Mouse (Mus musculus): ENCODE measurements around the gene Med12l. TPM values are rescaled to one million over a fixed set of nuclear protein-coding genes. Genes with fewer than 3 reads are reported as not detected.

Gene Med12l
- polyA plus RNA-seq, 1 experiment = 16.9 TPM

- no peak for DNase-seq
- H3K27me3 ChIP-seq (ENCODE audit: control insufficient read depth, insufficient read depth, low read length) = no peaks in the 10 kb centered on the region
- H3K27ac ChIP-seq (ENCODE audit: insufficient read depth, low read length) = no peak overlapping the region
- no peaks in the 10 kb centered on the region for H3K4me1 ChIP-seq (ENCODE audit: control insufficient read depth, insufficient read depth, low read length)
- 94% methylated on average over 10 of the region's 10 CpGs for WGBS
- no peak for TF ChIP-seq CTCF (IDR thresholded peaks at IDR 0.05; ENCODE audit: borderline replicate concordance, insufficient read depth, low read depth, low read length)
- no peak for TF ChIP-seq POLR2A (IDR thresholded peaks at IDR 0.05; ENCODE audit: borderline replicate concordance, insufficient read depth, low read length)
- H3K4me3 ChIP-seq (replicated peaks; ENCODE audit: insufficient read depth, low read depth, low read length) = no peak overlapping the region
Measured at GRCm38 (mm10) chr3:59217211-59217610, 211.6 kb downstream of the Med12l start.

- WGBS = 92% methylated on average over 2 of the region's 2 CpGs
- TF ChIP-seq POLR2A (IDR thresholded peaks at IDR 0.05; ENCODE audit: borderline replicate concordance, insufficient read depth, low read length) (no peak), CTCF (IDR thresholded peaks at IDR 0.05; ENCODE audit: borderline replicate concordance, insufficient read depth, low read depth, low read length) (no peak)
- DNase-seq = no peak
- Histone ChIP-seq H3K27ac (ENCODE audit: insufficient read depth, low read length) (no peak overlapping the region), H3K4me1 (ENCODE audit: control insufficient read depth, insufficient read depth, low read length) (no peaks in the 10 kb centered on the region), H3K27me3 (ENCODE audit: control insufficient read depth, insufficient read depth, low read length) (no peaks in the 10 kb centered on the region), H3K4me3 (replicated peaks; ENCODE audit: insufficient read depth, low read depth, low read length) (no peak overlapping the region)
Measured at GRCm38 (mm10) chr3:59219326-59219725, 213.7 kb downstream of the Med12l start.

GRCm38 (mm10) chr3:59222303-59222702 is 216.7 kb downstream of the Med12l start:
- TF ChIP-seq CTCF (IDR thresholded peaks at IDR 0.05; ENCODE audit: borderline replicate concordance, insufficient read depth, low read depth, low read length) (no peak), POLR2A (IDR thresholded peaks at IDR 0.05; ENCODE audit: borderline replicate concordance, insufficient read depth, low read length) (no peak)
- no peak for DNase-seq
- Histone ChIP-seq H3K27me3 (ENCODE audit: control insufficient read depth, insufficient read depth, low read length) (no peaks in the 10 kb centered on the region), H3K4me1 (ENCODE audit: control insufficient read depth, insufficient read depth, low read length) (no peaks in the 10 kb centered on the region), H3K27ac (ENCODE audit: insufficient read depth, low read length) (no peak overlapping the region), H3K4me3 (replicated peaks; ENCODE audit: insufficient read depth, low read depth, low read length) (no peak overlapping the region)
- WGBS = 94% methylated on average over 2 of the region's 2 CpGs

GRCm38 (mm10) chr3:59225411-59225810 is 219.8 kb downstream of the Med12l start:
- DNase-seq = no peak
- no peak for TF ChIP-seq CTCF (IDR thresholded peaks at IDR 0.05; ENCODE audit: borderline replicate concordance, insufficient read depth, low read depth, low read length)
- no peak for TF ChIP-seq POLR2A (IDR thresholded peaks at IDR 0.05; ENCODE audit: borderline replicate concordance, insufficient read depth, low read length)
- H3K4me3 ChIP-seq (replicated peaks; ENCODE audit: insufficient read depth, low read depth, low read length) = no peak overlapping the region
- H3K27me3 ChIP-seq (ENCODE audit: control insufficient read depth, insufficient read depth, low read length) = no peaks in the 10 kb centered on the region
- H3K4me1 ChIP-seq (ENCODE audit: control insufficient read depth, insufficient read depth, low read length) = no peaks in the 10 kb centered on the region
- H3K27ac ChIP-seq (ENCODE audit: insufficient read depth, low read length) = no peak overlapping the region

- DNase-seq = no peak
- H3K27me3 ChIP-seq (ENCODE audit: control insufficient read depth, insufficient read depth, low read length) = no peaks in the 10 kb centered on the region
- H3K4me1 ChIP-seq (ENCODE audit: control insufficient read depth, insufficient read depth, low read length) = no peaks in the 10 kb centered on the region
- over 99% methylated on average over 9 of the region's 9 CpGs for WGBS
- no peak for TF ChIP-seq CTCF (IDR thresholded peaks at IDR 0.05; ENCODE audit: borderline replicate concordance, insufficient read depth, low read depth, low read length)
- no peak for TF ChIP-seq POLR2A (IDR thresholded peaks at IDR 0.05; ENCODE audit: borderline replicate concordance, insufficient read depth, low read length)
- no peak overlapping the region for H3K27ac ChIP-seq (ENCODE audit: insufficient read depth, low read length)
- no peak overlapping the region for H3K4me3 ChIP-seq (replicated peaks; ENCODE audit: insufficient read depth, low read depth, low read length)
Measured at GRCm38 (mm10) chr3:59227696-59228095, 222.1 kb downstream of the Med12l start.

GRCm38 (mm10) chr3:59228730-59229551 is 223.3 kb downstream of the Med12l start:
- Histone ChIP-seq H3K4me1 (ENCODE audit: control insufficient read depth, insufficient read depth, low read length) (no peaks in the 10 kb centered on the region), H3K27ac (ENCODE audit: insufficient read depth, low read length) (no peak overlapping the region; the same call in 1 of the 2 replicates), H3K4me3 (replicated peaks; ENCODE audit: insufficient read depth, low read depth, low read length) (no peak overlapping the region), H3K27me3 (ENCODE audit: control insufficient read depth, insufficient read depth, low read length) (no peaks in the 10 kb centered on the region)
- WGBS = 53% methylated on average over 10 of the region's 10 CpGs
- TF ChIP-seq CTCF (IDR thresholded peaks at IDR 0.05; ENCODE audit: borderline replicate concordance, insufficient read depth, low read depth, low read length) (no peak), POLR2A (IDR thresholded peaks at IDR 0.05; ENCODE audit: borderline replicate concordance, insufficient read depth, low read length) (no peak)
- no peak for DNase-seq

- H3K27me3 ChIP-seq (ENCODE audit: control insufficient read depth, insufficient read depth, low read length) = no peaks in the 10 kb centered on the region
- H3K4me3 ChIP-seq (replicated peaks; ENCODE audit: insufficient read depth, low read depth, low read length) = no peak overlapping the region
- TF ChIP-seq POLR2A (IDR thresholded peaks at IDR 0.05; ENCODE audit: borderline replicate concordance, insufficient read depth, low read length) = no peak
- TF ChIP-seq CTCF (IDR thresholded peaks at IDR 0.05; ENCODE audit: borderline replicate concordance, insufficient read depth, low read depth, low read length) = no peak
- 72% methylated on average over 3 of the region's 3 CpGs for WGBS
- DNase-seq = no peak
- no peaks in the 10 kb centered on the region for H3K4me1 ChIP-seq (ENCODE audit: control insufficient read depth, insufficient read depth, low read length)
- H3K27ac ChIP-seq (ENCODE audit: insufficient read depth, low read length) = no peak overlapping the region
Measured at GRCm38 (mm10) chr3:59230912-59231311, 225.3 kb downstream of the Med12l start.

- Histone ChIP-seq H3K4me1 (ENCODE audit: control insufficient read depth, insufficient read depth, low read length) (no peaks in the 10 kb centered on the region), H3K27ac (ENCODE audit: insufficient read depth, low read length) (no peak overlapping the region), H3K27me3 (ENCODE audit: control insufficient read depth, insufficient read depth, low read length) (no peaks in the 10 kb centered on the region), H3K4me3 (replicated peaks; ENCODE audit: insufficient read depth, low read depth, low read length) (no peak overlapping the region)
- TF ChIP-seq POLR2A (IDR thresholded peaks at IDR 0.05; ENCODE audit: borderline replicate concordance, insufficient read depth, low read length) (no peak), CTCF (IDR thresholded peaks at IDR 0.05; ENCODE audit: borderline replicate concordance, insufficient read depth, low read depth, low read length) (no peak)
- no peak for DNase-seq
- 78% methylated on average over 5 of the region's 5 CpGs for WGBS
Measured at GRCm38 (mm10) chr3:59234878-59235277, 229.3 kb downstream of the Med12l start.

All from cerebellum, adult 2 months (tissue).